Mouse (Mus musculus) erythroblast, embryonic 14.5 days (primary cell): ENCODE data around the gene Ntf3.

ENCODE experiments used
- GATA1 ChIP-seq: IDR thresholded peaks from 2 replicates; pipeline ENCODE4 v1.6.1; 2012; ENCODE audit warnings: low read length, inconsistent platforms, mixed read lengths
- TAL1 ChIP-seq: IDR thresholded peaks from 3 replicates; pipeline ENCODE4 v1.6.1; 2012; ENCODE audit warnings: low read length, inconsistent platforms, mixed read lengths

GRCm38 (mm10) chr6:126166548-126167207 is at the start of gene Ntf3:
- TF ChIP-seq TAL1 (no peak), GATA1 (no peak)
